Mouse (Mus musculus) thymus, adult 2 months (tissue): ENCODE measurements around the gene Ribc2.

ENCODE experiments used
- CTCF ChIP-seq: fragments of 200-500 bp; IDR thresholded peaks from 2 replicates; pipeline ENCODE4 v1.5.1; 2012; ENCODE audit warnings: mild to moderate bottlenecking, control low read depth, low read length, moderate library complexity, borderline replicate concordance; ENCODE audit not compliant: control insufficient read depth, poor library complexity, insufficient read depth; ENCODE audit errors: extremely low read depth
- POLR2A ChIP-seq: fragments of 200-500 bp; IDR thresholded peaks from 2 replicates; pipeline ENCODE4 v1.6.1; 2012; ENCODE audit warnings: mild to moderate bottlenecking, low read length, control low read depth, moderate library complexity; ENCODE audit not compliant: control insufficient read depth, poor library complexity, insufficient read depth; ENCODE audit errors: extremely low read depth

- no peak for TF ChIP-seq POLR2A
- no peak for TF ChIP-seq CTCF
Observed at GRCm38 (mm10) chr15:85161416-85161815, 29.5 kb downstream of the Ribc2 start.
